Mouse (Mus musculus): ENCODE data around the gene Rara. TPM values are rescaled to one million over a fixed set of nuclear protein-coding genes. Genes with fewer than 3 reads are reported as not detected.

The Rara gene
- total RNA-seq, 2 experiments from 2014 or later = 10.5 to 11.6 TPM

DNA sequence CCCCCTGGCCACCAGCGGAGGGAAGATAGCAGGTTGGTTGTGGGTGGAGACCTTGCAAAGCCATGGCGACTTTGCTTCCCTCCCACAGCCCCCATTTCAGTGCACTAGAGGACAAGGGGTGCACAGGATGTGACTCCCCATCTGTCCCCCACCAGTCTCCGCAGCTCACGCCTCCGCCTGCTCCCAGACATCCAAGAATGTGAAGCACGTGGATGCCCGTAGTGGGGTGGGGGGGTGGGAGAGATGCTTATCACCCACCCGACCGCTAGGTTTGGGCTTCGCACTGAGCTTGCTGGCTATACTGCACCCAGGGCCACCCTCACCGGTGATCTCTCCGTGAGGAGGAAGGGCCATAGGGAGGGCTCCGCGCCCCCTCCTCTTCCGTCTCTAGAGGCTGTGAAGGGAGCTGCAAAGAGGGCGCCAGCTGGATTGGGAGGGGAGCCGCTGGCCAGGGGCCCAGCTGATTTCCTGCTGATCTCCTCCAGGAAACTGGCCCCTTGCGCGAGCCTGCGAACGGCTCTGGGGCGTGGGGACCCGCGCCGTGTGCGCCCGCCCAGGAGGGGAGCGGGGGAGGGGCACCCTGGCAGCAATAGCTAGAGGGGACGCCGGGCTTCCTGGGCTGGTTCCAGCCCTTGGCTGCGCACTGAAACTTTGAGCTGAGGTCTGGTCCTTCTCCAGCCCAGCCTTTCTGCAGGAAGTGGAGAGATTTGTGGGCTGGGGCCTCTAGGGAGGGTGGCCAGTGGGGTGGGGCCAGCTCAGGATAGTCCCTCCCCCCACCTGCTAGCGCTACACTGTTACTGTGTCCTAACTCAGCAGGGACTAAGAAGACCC lies 35.8 kb downstream of the Rara start:
- no peak for DNase-seq (ENCODE audit: low spot score in 2 of 2)
- intact Hi-C loops (cut with DNase I) = no loop called here

GRCm38 (mm10) chr11:98964201-98964615 lies 36.6 kb downstream of the Rara start:
- intact Hi-C loops (cut with DNase I) = no loop called here
- DNase-seq (ENCODE audit: low spot score in 2 of 2) = no peak

GRCm38 (mm10) chr11:98964616-98965415 lies 37.2 kb downstream of the Rara start:
- intact Hi-C loops (cut with DNase I) = no loop called here
- DNase-seq (ENCODE audit: low spot score in 2 of 2) = no peak

DNA sequence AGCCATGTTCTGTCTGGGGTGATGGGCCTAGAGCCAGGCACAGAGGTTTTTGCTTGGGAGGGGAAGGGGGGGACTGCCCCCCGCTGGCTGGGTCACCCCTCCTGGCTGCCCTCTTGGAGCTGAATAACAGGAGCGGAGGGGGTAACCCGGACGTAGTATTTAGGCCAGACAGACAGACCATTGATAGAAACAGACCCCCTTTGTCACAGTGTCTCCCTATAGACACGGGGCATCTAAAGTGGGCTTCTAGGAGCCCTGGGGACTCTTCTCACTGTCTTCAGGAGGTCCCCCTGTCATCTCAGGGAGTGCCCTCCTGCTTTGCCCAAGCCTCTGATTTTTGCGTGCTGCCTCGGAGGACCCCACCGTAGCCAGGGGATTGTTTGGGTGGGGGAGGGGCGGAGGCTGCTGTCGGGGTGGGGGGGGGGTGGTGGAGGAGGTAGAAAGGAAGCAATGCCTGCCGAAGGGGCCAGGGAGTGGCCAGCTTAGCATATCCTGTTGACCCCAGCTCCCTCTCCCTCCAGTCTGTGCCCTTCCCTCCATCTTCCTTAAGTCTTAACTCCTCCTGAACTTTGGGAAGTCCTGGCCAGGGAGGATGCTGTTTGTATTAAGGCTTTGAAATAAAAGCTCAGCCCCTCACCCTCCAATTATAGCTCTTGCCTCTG lies 37.9 kb downstream of the Rara start:
- DNase-seq (ENCODE audit: low spot score in 2 of 2) = no peak
- intact Hi-C loops (cut with DNase I) = no loop called here

DNA sequence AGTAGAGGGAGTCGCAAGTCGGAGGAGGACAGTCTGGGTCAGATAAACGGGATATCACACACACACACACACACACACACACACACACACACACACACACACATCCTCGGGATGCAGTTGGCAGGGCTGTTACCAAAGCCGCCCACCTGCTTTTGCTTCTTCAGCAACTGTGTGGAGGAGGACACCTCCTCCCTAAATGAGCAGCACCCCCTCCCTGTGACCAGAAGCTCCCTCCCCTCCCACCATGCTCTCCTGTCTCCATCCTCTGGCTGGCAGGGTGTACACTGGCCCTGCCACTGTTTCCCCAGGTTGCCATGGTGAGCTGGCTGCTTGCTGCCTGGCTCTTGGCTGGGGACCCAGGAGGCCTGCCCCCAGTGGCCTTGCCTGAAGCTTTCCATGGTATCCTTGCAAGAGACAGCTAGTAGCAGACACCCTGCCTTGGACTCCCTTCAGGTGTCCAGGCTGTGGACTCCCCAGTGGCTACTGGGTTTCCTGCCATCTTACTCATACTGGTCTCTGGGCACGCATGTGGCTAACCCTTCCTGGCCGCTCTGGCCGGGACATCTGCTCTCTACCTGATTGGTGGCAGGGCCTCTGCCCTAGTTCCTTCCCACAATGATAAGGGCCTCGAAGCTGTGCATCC lies 39.0 kb downstream of the Rara start:
- peak; percentile 71 to 78 for DNase-seq (ENCODE audit: low spot score in 2 of 2)
- intact Hi-C loops (cut with DNase I) = no loop called here

GRCm38 (mm10) chr11:98968079-98968478 lies 40.5 kb downstream of the Rara start:
- intact Hi-C loops (cut with DNase I) = no loop called here
- DNase-seq (ENCODE audit: low spot score in 2 of 2) = no peak

- no peak for DNase-seq (ENCODE audit: low spot score in 2 of 2)
- intact Hi-C loops (cut with DNase I) = no loop called here
These were observed 41.3 kb downstream of the Rara start for GRCm38 (mm10) chr11:98968716-98969495.

- intact Hi-C loops (cut with DNase I) = no loop called here
- DNase-seq (ENCODE audit: low spot score in 2 of 2) = peak; percentile 79 to 86
These were observed 41.9 kb downstream of the Rara start for GRCm38 (mm10) chr11:98969496-98969927.

DNA sequence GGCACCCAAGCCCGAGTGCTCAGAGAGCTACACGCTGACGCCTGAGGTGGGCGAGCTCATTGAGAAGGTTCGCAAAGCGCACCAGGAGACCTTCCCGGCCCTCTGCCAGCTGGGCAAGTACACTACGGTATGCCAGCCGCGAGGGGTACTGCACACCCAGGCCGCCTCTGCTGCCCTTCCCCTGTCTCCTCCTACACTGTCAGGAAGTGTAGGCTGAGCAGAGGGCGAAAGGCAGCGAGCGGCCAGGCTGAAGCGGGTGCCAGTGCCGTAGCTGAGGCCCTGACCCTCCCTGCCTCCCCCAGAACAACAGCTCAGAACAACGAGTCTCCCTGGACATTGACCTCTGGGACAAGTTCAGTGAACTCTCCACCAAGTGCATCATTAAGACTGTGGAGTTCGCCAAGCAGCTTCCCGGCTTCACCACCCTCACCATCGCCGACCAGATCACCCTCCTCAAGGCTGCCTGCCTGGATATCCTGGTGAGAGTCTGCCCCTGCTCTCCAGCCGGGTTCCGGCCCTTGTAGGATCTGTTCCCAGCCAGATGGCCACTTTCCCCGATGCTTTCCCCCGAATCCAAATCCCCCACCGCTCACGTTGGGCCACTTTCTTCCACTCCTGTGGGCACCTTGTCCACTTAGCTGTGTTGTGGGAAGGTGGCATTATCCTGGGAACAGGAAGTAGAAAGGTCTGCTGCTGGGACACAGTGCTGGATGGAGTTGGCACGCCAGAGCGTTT lies 42.7 kb downstream of the Rara start:
- intact Hi-C loops (cut with DNase I) = no loop called here
- DNase-seq (ENCODE audit: low spot score in 2 of 2) = no peak

GRCm38 (mm10) chr11:98971316-98972031 lies 43.9 kb downstream of the Rara start:
- DNase-seq (ENCODE audit: low spot score in 2 of 2) = no peak
- intact Hi-C loops (cut with DNase I) = loop anchor here (1.0 kb wide), 1 partner anchor 49 kb away; no protein-coding TSS in a partner anchor

- intact Hi-C loops (cut with DNase I) = loop anchor here (1.0 kb wide), 1 partner anchor 50 kb away; no protein-coding TSS in a partner anchor
These were observed 44.6 kb downstream of the Rara start for GRCm38 (mm10) chr11:98972215-98972614.

GRCm38 (mm10) chr11:98972801-98973360 lies 45.3 kb downstream of the Rara start:
- no peak for DNase-seq (ENCODE audit: low spot score in 2 of 2)
- intact Hi-C loops (cut with DNase I) = loop anchor here (1.0 kb wide), 1 partner anchor 51 kb away; no protein-coding TSS in a partner anchor

More at GRCm38 (mm10) chr11:98972215-98972614, 44.6 kb downstream of the Rara start:
- DNase-seq (ENCODE audit: low spot score in 2 of 2) = peak; percentile 77 to 84

DNA sequence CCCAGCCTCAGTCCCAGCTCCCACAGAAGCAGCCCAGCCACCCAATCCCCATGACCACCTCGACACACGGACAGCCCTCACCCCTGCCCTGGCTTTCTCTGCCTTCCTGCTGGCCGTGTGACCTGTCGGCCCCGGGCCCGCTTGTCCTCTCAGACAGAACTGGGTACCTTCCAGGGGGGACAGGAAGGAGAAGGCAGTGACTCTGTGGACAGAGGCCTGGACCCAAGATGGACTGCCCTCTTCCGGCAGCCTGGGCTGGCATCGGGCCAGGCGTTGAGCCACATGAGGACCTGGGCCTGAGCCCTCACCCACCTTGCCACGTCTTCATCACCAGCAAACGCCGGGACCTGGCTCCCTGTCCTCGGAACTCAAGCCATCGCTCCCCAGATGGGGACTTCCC lies 46.0 kb downstream of the Rara start:
- DNase-seq (ENCODE audit: low spot score in 2 of 2) = no peak

GRCm38 (mm10) chr11:98974213-98974612 lies 46.6 kb downstream of the Rara start:
- DNase-seq (ENCODE audit: low spot score in 2 of 2) = no peak
- intact Hi-C loops (cut with DNase I) = no loop called here

More for the DNA sequence above, 46.0 kb downstream of the Rara start:
- intact Hi-C loops (cut with DNase I) = no loop called here

DNA sequence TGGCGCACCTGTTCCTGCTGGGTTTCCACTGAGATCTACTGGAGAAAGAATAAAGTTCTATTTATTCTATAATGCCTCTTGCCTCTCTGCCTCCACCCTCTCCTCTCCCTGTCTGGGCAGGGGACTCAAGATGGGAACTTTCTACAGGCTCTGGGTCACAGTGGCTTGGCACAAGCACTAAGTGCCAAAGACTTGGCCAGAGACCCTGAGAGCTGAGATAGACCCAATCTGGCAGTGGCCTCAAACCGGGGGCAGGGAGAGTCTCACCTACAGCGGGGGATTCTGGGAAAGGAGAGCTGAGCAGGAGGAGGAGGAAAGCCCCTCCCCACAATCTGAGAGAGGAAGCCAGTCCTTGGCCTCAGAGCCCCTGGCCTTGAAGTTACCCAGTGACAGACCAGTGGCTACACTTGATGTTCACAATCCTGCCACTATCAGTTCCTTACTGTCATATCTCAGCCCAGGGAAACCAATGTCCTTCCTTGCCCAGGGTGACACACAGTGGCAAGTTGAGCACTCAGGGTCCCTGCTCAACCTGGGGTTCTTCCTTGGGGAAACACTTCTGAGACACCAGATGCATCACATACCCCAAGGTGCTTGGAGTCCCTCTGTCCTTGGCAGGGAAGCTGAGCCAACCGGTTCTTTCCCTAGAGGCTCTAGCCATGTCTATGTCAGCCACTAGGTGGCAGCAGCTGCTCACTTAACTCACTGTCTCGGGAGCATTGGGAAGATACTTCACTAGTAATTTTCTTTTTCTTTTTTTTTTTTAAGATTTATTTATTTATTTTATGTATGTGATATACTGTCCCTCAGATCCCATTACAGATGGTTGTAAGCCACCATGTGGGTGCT lies 47.5 kb downstream of the Rara start:
- DNase-seq (ENCODE audit: low spot score in 2 of 2) = peak; percentile 78 to 80
- intact Hi-C loops (cut with DNase I) = no loop called here

- DNase-seq (ENCODE audit: low spot score in 2 of 2) = no peak
- intact Hi-C loops (cut with DNase I) = no loop called here
These were observed 51.0 kb downstream of the Rara start for GRCm38 (mm10) chr11:98978526-98979148.
